Comparison of ENCODE assay signal across 9 mouse cellular contexts in the genomic region with DNA sequence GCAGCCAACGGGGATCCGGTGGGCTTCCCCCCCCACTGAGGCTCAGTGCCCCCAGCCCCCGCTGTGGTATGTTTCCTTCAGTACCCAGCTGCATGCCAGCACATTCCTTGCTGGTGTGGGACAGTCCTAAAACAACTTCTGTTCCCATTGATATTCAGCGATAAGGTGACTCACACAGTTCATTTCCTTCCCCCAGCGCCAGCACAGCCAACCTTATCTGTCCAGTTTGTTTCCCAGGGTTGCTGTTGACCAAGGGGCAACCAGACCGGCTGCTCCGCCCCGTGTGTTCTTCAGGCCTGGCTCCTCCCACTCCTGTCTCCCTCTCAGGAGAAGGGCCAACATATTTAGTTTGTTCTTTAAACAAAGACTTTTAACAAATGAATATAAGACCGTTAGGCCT. TPM values are rescaled to one million over a fixed set of nuclear protein-coding genes. Genes with fewer than 3 reads are reported as not detected.
DNase-seq lines count a peak whose midpoint lies in the region; ATAC-seq and TF ChIP-seq lines count a peak whose summit lies in the region.
"Had no signal": no experiment of that assay in that cellular context is flagged by ENCODE, and none has a peak within 500 bp of the region (broad histone marks: within the 10 kb centered on the region; RNA-seq: fewer than 3 reads in every experiment).

No protein-coding gene starts in this region.

- H3K27ac ChIP-seq in midbrain, embryonic 10.5 days (replicated peaks): peak overlapping the region; percentile 61
- no peak overlapping the region for H3K27ac ChIP-seq in midbrain, embryonic 13.5 days
- peak overlapping the region; percentile 90 for H3K27ac ChIP-seq in heart, embryonic 10.5 days
- peak overlapping the region; percentile 39 for H3K27ac ChIP-seq in small intestine, adult 2 months (ENCODE audit: insufficient read depth, low read depth, low read length)
- H3K27ac ChIP-seq in midbrain, embryonic 15.5 days: no peak overlapping the region

- 80% methylated on average over 9 of the region's 9 CpGs for WGBS in midbrain, embryonic 10.5 days
- WGBS in midbrain, embryonic 13.5 days: 78% methylated on average over 9 of the region's 9 CpGs
- 19% methylated on average over 9 of the region's 9 CpGs for WGBS in heart, embryonic 10.5 days
- WGBS in small intestine, adult 2 months: 13% methylated on average over 9 of the region's 9 CpGs
- 70% methylated on average over 9 of the region's 9 CpGs for WGBS in midbrain, embryonic 15.5 days

- no peak overlapping the region for H3K9ac ChIP-seq in midbrain, embryonic 13.5 days (replicated peaks)
- H3K9ac ChIP-seq in midbrain, embryonic 15.5 days: no peak overlapping the region

- ATAC-seq in midbrain, embryonic 13.5 days: no peak
- no peak for ATAC-seq in midbrain, embryonic 15.5 days (replicated peaks)

- peaks cover 25% of the 10 kb centered on the region for H3K36me3 ChIP-seq in midbrain, embryonic 10.5 days
- no peaks in the 10 kb centered on the region for H3K36me3 ChIP-seq in midbrain, embryonic 13.5 days
- H3K36me3 ChIP-seq in heart, embryonic 10.5 days: peaks cover 49% of the 10 kb centered on the region
- H3K36me3 ChIP-seq in small intestine, adult 2 months (ENCODE audit: control insufficient read depth, insufficient read depth, low read length): no peaks in the 10 kb centered on the region
- no peaks in the 10 kb centered on the region for H3K36me3 ChIP-seq in midbrain, embryonic 15.5 days (replicated peaks)

- no peak for DNase-seq in midbrain, embryonic 10.5 days (ENCODE audit: low spot score)
- DNase-seq in heart, embryonic 10.5 days (ENCODE audit: low spot score): peak; percentile 94
- peak; percentile 75 for DNase-seq in kidney, postnatal 14 days
- DNase-seq in retina, embryonic 14.5 days (ENCODE audit: low spot score): no peak
- DNase-seq in left cerebral cortex, adult 8-10 months (ENCODE audit: low spot score in 2 of 2): no peak

- no peak overlapping the region for H3K4me3 ChIP-seq in midbrain, embryonic 10.5 days
- no peak overlapping the region for H3K4me3 ChIP-seq in midbrain, embryonic 13.5 days (replicated peaks)
- H3K4me3 ChIP-seq in heart, embryonic 10.5 days: peak overlapping the region; percentile 25; the same call in 1 of the 2 replicates
- no peak overlapping the region for H3K4me3 ChIP-seq in small intestine, adult 2 months (ENCODE audit: low read depth, low read length)
- no peak overlapping the region for H3K4me3 ChIP-seq in midbrain, embryonic 15.5 days

- no peak for TF ChIP-seq CTCF in small intestine, adult 2 months (IDR thresholded peaks at IDR 0.05; ENCODE audit: extremely low read depth, insufficient read length, insufficient replicate concordance, low read depth, low read length)

- peaks cover 7% of the 10 kb centered on the region for H3K4me1 ChIP-seq in midbrain, embryonic 10.5 days
- H3K4me1 ChIP-seq in midbrain, embryonic 13.5 days (replicated peaks): peaks cover 16% of the 10 kb centered on the region
- peaks cover 30% of the 10 kb centered on the region for H3K4me1 ChIP-seq in heart, embryonic 10.5 days
- H3K4me1 ChIP-seq in small intestine, adult 2 months (ENCODE audit: control insufficient read depth, insufficient read depth, insufficient read length, low read length): peaks cover 12% of the 10 kb centered on the region
- H3K4me1 ChIP-seq in midbrain, embryonic 15.5 days: peaks cover 20% of the 10 kb centered on the region

- H3K9me3 ChIP-seq in midbrain, embryonic 10.5 days (replicated peaks): no peaks in the 10 kb centered on the region
- H3K9me3 ChIP-seq in midbrain, embryonic 13.5 days: no peaks in the 10 kb centered on the region
- H3K9me3 ChIP-seq in heart, embryonic 10.5 days: no peaks in the 10 kb centered on the region
- no peaks in the 10 kb centered on the region for H3K9me3 ChIP-seq in midbrain, embryonic 15.5 days

- no peaks in the 10 kb centered on the region for H3K27me3 ChIP-seq in midbrain, embryonic 10.5 days (ENCODE audit: low read depth, poor library complexity, severe bottlenecking)
- no peaks in the 10 kb centered on the region for H3K27me3 ChIP-seq in midbrain, embryonic 13.5 days
- H3K27me3 ChIP-seq in heart, embryonic 10.5 days (ENCODE audit: insufficient read depth, poor library complexity, severe bottlenecking): no peaks in the 10 kb centered on the region
- no peaks in the 10 kb centered on the region for H3K27me3 ChIP-seq in small intestine, adult 2 months (ENCODE audit: control insufficient read depth, insufficient read depth, low read length)
- H3K27me3 ChIP-seq in midbrain, embryonic 15.5 days (replicated peaks): no peaks in the 10 kb centered on the region
- H3K27me3 ChIP-seq: CH12.LX had no signal

- no peak for TF ChIP-seq POLR2A in small intestine, adult 2 months (IDR thresholded peaks at IDR 0.05; ENCODE audit: low read depth, low read length)

- no peak overlapping the region for H3K4me2 ChIP-seq in midbrain, embryonic 13.5 days (replicated peaks)
- no peak overlapping the region for H3K4me2 ChIP-seq in midbrain, embryonic 15.5 days

RNA-seq across cellular contexts. Expression of gene Smyd2, which starts 54.7 kb away (rescaled TPM):
- 62.7 and 68.3 TPM in 2 replicates for polyA plus RNA-seq in midbrain, embryonic 10.5 days (2016; fragmentation: Nextera tagmentation; extraction: Ambion mirVana)
- polyA plus RNA-seq in midbrain, embryonic 13.5 days (2015; fragmentation: Nextera tagmentation; extraction: Ambion mirVana): 44.2 and 45.0 TPM in 2 replicates
- polyA plus RNA-seq in heart, embryonic 10.5 days (2016; fragmentation: Nextera tagmentation; extraction: Ambion mirVana): 129 and 183 TPM in 2 replicates
- 19.9 and 27.0 TPM in 2 replicates for polyA plus RNA-seq in small intestine, adult 2 months (2012; rRNA removed)
- 71.3 and 71.8 TPM in 2 replicates for polyA plus RNA-seq in midbrain, embryonic 15.5 days (2015; fragmentation: Nextera tagmentation; extraction: Ambion mirVana)
- total RNA-seq in left cerebral cortex, adult 8-10 months (2022): 100 to 1,000 TPM in 1 of 4 experiments, 10 to 100 TPM in 3; 87.4 to 105 (median 91.9) TPM

Comparison
In these comparisons a context has a peak if more than half of its experiments do, and no peak if none do; other contexts are left out.
1. H3K27ac ChIP-seq: peak in midbrain, embryonic 10.5 days (single experiment), heart, embryonic 10.5 days (single experiment) and small intestine, adult 2 months (single experiment); none in midbrain, embryonic 13.5 days (single experiment) and midbrain, embryonic 15.5 days (single experiment).
2. DNase-seq: peak in heart, embryonic 10.5 days (single experiment) and kidney, postnatal 14 days (single experiment); none in midbrain, embryonic 10.5 days (single experiment), retina, embryonic 14.5 days (single experiment) and left cerebral cortex, adult 8-10 months (0 of 2).